Mouse (Mus musculus) R1 (cell line): ENCODE data around the gene B3glct.

Experiments
- DNase-seq: peaks from one replicate; pipeline ENCODE4 v3.0.0-alpha.2; 2018; ENCODE audit warnings: low read depth, low spot score

B3glct gene

DNA sequence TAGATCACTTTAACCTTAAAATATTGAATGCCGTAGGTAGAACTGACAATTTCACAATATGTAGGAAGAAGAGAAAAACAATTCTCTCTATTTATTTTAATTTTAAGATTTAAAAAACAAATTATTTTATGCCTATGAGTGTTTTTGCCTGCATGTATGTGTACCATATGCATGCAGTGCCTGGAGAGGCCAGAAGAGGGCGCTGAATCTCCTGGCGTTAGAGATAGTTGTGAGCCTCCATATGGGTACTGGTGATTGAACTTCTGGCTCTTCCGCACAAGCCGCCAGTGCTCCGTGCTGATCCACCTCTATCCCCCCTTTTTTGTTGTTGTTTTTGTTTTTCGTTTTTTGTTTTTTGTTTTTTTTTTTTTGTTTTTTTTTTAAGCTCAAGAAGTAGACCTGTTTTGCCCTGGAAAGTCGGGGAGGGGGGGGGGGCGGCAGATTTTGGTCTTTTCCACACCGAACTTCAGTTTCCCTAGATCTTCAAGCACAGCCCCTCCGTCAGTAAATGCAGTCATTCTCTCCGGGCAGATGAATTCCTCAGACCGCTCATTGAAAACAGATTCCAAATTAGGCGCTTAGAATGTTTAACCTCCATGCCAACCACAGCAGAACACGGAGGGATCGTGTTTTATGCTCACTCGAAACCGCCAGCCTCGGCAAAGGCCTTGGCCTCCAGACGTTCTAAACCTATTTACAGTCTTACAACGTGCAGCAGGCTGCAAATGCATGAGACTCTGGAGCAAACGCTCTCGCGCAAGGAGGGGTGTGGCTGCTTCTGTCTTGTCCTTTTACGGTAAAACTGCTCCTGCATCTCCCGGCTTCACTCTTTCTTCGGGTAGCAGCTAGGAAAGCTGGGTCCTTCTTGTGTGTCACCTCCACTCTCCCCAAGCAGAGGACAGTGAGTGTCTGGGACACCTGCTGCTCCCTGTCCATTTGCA, 70.9 kb downstream of the B3glct start:
- DNase-seq, result peak; percentile 78

- no peak for DNase-seq
Observed at GRCm38 (mm10) chr5:149751861-149752260, 73.8 kb downstream of the B3glct start.

GRCm38 (mm10) chr5:149753073-149753472, 75.0 kb downstream of the B3glct start:
- DNase-seq, result no peak

- DNase-seq, result no peak
Observed at GRCm38 (mm10) chr5:149767116-149767515, 89.1 kb downstream of the B3glct start.

DNA sequence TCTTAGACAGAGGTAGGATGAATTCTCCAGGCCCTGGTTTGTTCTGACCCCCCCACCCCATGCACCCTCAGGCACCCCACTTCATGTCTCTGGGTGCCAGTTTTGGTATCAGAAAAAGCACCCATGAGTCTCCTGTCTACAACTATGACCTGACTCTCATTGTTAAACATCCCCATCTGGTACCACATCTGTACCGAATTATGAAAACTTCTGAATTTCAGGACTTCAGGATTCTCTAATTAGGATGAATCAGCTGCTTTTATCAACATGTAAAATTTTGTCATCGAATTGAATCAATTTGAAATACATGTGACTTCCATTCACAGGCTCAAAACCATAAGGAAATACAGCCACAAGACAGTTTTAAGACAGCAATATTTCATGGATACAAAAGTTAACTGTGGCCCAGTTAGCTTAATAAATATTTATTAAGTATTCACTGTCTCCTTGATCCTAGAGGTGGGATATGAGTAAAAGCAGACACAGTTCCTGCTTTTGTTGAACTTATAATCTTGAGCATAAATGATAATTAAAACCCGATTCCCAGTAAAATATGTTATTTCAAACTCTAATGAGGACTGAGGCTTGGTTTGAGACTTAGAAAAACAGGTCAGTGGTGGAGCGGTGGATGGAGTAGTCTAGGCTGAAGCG, 89.7 kb downstream of the B3glct start:
- no peak for DNase-seq

DNA sequence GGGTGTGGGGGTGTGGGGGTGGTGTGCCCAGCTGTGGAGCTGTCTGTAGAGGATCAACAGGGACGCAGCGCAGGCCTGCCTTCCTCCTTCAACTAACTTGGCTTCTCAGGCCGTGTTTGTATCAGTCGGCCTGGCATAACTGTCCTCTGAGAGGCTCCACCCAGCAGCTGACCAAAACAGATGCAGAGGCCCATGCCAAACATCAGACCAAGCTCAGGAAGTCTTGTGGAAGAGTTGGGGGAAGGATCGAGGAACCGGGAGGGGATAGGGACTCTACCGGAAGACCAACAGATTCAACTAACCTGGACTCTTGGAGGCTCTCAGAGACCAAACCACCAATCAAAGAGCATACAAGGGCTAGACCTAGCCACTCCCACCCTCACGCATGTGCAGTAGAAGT, 91.6 kb downstream of the B3glct start:
- peak; percentile 47 for DNase-seq

GRCm38 (mm10) chr5:149776038-149776437, 98.0 kb downstream of the B3glct start:
- DNase-seq, result no peak

DNA sequence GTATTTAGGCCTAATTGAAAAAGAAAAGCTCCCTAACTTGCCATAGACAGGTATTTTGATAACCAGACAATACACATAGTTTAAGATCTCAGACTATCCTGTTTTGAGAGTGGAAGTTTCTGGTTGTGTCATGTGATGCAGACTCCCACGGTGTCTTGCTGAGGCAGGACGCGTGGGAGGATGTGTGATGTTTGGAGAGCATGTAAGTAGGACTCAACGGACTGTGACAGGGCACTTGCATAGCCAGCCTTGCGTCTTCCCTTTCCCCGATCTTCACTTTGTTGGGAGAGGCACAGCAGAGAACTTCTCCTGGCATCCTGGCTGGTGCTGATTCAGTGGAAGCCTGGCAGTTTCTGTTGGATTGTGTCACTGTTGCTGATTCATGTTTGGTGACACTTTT, 101.7 kb downstream of the B3glct start:
- DNase-seq, result no peak

DNA sequence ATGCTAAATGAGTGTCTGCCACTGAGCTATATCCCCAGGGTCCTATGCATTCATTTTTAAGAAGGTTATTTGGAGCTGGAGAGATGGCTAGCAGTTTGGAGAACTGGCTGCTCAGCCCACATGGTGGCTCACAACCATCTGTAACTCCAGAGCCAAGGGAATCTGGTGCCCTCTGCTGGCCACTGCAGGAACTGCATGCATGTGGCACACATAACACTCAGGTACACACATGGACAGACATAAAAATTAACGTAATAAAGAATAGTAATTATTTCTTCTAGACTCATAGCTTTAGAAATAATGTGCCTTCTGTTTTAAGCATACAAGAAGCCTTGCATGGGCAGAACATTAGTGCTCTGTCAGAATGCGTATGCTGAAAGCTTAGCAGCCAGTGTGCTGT, 102.4 kb downstream of the B3glct start:
- peak; percentile 73 for DNase-seq

DNA sequence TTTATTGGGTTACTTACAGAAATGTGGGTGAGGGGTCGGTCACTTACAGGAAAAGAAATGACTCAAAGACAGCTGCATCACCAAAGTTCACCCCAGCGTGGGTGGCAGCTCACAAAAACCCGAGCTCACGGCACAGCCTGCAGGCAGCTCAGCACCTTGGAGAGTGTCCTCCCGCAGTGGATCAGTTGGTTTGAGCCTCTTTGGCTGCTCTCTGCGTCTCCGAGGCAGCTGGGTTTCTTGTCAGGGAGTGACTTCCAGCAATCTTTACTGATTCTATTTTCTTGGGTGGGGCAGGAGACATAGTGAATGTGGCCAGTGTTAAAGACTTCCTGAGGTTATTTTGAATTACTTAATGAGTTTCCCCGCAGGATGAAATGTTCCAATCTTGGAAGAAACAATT, 112.1 kb downstream of the B3glct start:
- peak; percentile 46 for DNase-seq

DNA sequence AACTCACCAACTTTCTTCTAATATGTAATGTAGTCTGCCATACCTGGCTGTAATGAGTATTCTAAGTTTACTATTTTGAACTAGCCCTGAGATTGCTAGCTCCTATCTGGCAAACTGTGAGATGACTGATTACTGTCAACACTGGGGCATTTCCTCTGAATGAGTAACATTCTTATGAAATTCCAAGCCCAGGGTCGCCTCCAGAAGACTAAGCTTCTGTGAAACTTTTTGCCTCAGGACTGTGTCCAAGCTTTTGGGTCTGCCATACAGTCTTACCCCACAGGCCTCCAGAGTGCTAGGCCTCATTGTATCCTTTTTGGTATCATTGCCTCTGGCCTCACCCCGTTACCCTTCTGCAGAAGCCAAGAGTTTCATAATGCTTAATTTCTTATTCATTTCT, 132.0 kb downstream of the B3glct start:
- DNase-seq, result no peak

DNA sequence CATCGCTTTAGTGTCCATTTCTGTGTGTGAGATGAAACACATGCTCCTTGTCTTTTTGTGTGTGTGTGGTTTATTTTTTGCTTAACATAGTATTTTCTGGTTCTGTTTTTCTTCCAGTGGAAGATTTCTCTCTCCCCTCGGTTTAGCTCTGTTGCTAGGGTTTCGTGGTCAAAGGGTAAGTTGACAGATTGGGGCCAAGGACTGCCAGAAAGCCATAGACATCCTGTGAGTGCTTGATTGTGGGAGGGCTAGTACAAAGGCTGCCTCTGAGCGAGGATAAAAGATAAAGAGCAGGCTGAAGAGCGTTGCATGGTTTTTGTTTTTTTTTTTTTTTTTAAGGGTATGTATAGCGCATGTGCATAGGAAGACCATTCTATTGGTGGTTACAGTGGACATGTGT, 133.8 kb downstream of the B3glct start:
- DNase-seq, result no peak
